Mouse (Mus musculus) left cerebral cortex, postnatal 4 days (tissue): ENCODE data around the gene Adipor2. TPM values are rescaled to one million over a fixed set of nuclear protein-coding genes. Genes with fewer than 3 reads are reported as not detected.
A peak's percentile ranks its signal among the peaks of the same experiment; 100 is the strongest.

ENCODE experiments used
- DNase-seq: peaks from one replicate; pipeline ENCODE4 v3.0.0-alpha.2; 2022
- intact Hi-C: fragments of 180-260 bp; cut with DNase I; formaldehyde crosslinking; loops from one replicate; pipeline ENCODE4 v1.15.1; 2025
- total RNA-seq, 2 experiments: library from RNA; stranded (reverse); gene quantifications; 2 replicates each; pipeline ENCODE4 v1.2.3; 2021

Gene Adipor2
- total RNA-seq, 2 experiments from 2014 or later: 39.5 to 40.2 TPM

DNA sequence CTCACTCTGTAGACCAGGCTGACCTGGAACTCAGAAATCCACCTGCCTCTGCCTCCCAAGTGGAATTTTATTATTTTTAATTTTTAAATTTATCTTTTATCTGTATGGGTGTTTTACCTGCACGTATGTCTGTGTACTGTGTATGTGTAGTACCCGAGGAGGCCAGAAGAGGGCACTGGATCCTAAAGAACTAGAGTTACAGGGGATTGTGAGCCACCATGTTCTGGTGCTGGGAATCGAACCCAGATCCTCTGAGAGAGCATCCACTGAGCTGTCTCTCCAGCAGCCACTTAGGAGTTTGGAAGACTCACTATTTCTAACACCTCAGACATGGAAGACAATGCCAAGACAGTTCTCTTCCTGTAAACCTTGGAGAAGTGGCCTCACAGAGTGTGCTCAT, 11.1 kb upstream of the Adipor2 start:
- intact Hi-C loops: no loop called here
- DNase-seq: no peak

DNA sequence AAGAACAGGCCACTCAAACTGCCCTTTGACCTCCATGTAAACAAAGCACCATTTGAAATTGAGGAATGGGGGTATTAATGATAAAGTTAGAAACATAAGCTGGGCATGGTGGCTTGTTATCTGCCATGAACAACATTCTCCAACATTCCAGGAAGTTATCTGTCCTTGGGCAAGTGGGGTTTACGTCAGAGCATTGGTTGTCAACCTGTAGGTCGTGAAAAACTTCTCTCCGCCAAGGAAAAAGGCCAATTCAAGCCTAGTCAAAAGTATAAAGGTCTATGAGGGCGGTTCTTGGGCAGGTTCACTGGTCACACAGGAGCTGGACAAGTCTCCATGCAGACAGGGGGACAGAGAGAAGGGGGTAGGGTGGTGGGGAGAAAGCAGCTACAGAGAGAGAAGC, 3.5 kb upstream of the Adipor2 start:
- intact Hi-C loops: no loop called here
- DNase-seq: no peak

DNA sequence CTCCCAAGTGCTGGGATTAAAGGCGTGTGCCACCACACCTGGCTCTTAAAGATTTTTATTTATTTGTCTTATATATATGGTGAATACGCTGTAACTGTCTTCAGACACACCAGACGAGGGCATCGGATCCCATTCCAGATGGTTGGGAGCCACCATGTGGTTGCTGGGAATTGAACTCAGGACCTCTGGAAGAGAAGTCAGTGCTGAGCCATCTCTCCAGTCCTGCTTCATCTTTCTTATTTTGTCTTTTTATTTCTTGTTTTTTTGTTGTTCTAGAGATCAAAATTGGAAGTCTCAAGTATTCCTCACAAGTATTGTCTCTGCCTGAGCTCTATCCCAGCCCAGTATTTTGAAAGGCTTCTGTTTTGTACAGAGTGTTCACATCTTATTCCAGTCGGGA, 2.9 kb upstream of the Adipor2 start:
- intact Hi-C loops: no loop called here
- DNase-seq: no peak

DNA sequence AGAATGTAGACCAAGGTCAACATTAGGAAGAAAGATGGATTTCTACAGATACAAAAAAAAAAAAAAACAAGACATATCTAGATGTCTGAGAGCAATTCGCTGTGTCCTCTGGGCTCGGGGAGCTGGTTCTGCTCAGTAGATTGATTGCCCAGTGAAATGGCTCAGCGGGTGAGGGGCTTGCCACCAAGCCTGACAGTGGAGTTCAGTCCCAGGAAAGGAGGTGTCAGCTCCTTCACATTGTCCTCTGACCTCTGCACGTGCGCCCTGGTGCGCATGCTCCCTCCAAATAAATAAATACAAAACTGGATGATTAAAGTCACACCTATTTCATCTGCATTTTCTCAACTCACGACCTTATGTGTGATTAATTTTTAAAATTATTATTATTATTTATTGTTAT, 1.9 kb upstream of the Adipor2 start:
- DNase-seq: no peak
- intact Hi-C loops: no loop called here

DNA sequence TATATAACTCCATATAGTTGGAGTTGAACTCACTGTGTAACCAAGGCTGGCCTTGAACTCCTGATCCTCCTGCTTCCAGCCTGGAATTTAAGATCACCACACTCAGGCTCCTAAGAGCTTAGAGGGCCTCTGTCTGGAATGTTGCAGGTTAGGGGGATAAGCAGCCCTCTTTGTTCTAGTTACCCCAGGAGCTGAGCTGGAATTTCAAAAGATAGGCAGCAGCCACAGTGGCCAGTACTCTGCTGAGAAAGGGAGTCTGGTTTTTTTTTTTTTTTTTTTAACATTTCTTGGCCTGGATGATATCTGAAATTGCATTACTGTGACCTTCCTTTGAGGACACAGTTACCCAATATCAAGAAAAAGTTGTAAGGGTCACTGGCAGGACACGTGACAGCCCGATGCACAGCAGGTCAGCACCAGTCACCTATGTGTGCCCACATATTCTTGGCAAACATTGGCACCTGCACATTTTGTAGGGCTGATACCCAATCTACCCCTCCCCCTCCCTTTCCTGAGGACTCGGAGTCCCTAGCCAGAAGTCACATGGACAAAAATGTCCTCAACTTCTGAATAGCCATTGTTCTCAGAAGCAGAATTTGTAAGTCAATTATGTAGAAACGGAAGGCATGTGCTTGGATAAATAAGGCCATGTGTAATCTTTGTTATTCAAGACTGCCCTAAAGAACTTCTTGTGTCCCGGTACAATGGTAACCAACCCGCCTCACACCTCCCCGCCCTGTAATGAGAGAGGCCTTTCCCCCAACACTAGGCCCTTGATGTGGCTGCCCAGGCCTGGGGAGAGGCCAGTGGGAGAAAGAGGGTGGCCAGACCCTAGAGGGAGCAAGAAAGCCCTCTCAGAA, 1.1 kb upstream of the Adipor2 start:
- intact Hi-C loops: no loop called here
- no peak for DNase-seq

DNA sequence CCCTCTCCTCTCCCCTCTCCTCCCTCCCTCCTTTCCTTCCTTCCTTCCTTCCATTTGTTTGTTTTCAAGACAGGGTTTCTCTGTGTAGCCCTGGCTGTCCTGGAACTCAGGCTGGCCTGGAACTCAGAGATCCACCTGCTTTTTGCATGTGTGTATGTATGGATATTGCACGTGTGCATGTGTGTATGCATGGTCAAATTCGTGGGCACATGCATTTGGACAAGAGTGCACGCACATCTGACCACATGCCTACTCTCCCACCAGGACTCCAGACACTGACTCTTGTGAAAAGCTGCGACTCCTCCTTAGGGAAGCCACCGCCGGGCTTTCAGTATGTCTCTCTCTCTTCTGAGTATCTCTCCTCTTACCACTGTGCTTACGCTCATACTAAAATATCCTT, 317 bp upstream of the Adipor2 start:
- intact Hi-C loops: no loop called here
- DNase-seq: no peak

DNA sequence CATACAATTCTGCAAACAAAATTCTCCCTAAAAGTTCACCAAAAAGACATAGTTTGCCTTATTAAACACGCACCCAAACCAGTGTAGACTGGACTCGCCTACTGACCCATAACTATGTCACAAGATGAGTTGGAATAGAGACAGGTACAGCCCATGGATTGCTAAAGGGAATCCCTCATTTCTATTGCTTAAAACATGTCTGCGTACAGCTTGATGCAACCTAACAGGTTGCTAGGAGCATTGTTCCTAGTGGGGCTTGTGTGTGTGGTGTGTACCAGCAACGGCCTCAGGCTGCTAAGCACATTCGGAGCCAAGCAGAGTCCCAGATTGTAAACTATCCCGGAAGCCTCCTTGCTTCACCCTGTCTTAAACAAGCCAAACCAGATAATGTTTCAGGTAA, 861 bp downstream of the Adipor2 start:
- no peak for DNase-seq
- intact Hi-C loops: no loop called here

DNA sequence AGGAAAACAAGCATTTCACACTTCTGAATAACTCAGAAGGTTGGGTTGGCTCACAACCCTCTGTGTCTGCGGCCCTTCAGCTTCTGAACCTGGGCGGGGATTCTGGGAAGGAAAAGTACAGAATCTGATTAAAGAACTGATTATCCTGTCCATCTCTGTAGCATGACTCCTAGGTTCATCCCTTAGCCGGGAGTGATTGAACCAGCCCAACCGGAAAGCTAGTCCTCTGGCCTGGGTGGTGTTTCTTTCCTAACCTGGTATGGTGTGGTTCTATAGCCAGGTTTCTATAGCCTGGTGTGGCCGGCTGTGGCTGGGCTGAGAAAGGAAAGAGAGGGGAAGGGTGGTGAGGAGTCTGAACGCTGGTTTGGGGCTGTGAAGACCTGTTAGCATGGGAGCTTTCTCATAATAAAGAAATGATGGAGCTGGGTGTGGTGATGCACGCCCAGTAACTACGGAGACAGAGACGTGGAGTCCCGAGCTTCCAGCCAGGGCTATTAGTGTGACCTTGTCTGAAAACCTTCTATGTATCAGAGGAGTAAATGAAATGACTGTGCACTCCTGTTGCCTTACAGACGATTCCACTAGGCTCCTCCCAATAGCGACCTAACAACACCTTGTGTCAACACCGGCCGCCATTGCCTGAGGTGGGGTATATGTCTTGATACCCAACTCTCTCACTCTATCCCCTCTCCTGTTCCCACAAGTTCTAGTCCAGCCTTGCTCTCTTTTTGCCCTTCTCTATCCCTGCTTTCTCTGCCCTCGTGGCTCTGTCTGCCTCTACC, 3.1 kb downstream of the Adipor2 start:
- DNase-seq: no peak
- intact Hi-C loops: no loop called here

DNA sequence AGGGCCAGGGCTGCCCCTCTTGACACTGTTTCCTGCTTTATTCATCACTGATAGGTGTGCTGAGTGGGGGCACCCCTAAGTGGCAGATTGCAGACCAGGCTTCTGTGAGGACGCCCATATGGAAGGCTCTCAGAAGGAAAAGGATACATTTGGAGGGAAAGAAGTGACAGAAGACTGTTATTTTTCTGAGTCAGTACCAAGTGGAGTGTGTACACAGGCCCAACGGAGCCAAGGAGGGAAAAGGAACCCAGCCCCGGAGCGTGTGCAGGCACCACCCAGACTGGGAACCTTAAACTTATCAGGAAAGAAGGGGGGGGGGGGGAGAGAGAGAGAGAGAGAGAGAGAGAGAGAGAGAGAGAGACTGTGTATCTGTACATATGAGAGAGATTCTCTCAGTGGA, 4.9 kb downstream of the Adipor2 start:
- no peak for DNase-seq

DNA sequence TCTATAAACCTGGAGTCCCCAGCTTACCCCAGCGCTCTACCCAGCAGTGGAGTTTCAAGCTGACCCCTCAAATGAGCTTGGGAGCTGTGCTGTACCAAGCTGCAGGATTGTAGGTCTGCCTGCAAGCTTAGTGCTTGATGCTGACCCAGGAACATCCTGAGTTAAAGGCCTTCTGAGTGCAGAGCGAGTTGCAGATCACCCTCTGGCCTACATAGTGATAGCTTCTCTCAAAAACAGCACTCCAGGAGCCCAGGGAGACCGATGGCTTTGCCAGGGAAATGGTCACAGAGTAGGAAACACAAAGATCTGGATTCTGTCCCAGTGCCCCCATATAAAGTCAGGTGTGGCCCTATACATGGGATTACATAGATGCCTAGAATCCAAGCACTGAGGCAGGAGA, 6.0 kb downstream of the Adipor2 start:
- DNase-seq: no peak
- intact Hi-C loops: no loop called here

More for the DNA sequence above, 4.9 kb downstream of the Adipor2 start:
- intact Hi-C loops: no loop called here

DNA sequence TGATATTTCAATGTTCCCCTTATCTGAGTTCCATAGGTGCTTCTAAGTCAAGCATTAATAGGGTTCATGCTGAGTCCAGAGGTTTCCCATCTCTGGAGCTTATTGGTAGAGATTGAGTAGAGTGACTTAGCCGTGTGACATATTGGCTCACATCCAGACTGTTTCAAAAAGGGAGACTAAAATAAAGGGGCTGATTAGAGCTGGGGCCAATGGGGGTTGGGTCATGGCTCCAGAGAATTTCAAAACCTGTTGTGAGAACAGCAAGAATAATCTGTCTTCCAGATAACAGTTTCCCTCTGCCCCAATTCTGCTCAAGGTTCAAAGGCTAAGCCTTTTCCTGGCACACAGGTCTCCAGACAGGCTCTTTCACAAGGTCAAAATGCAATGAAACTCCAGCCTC, 7.7 kb downstream of the Adipor2 start:
- intact Hi-C loops: no loop called here
- no peak for DNase-seq

DNA sequence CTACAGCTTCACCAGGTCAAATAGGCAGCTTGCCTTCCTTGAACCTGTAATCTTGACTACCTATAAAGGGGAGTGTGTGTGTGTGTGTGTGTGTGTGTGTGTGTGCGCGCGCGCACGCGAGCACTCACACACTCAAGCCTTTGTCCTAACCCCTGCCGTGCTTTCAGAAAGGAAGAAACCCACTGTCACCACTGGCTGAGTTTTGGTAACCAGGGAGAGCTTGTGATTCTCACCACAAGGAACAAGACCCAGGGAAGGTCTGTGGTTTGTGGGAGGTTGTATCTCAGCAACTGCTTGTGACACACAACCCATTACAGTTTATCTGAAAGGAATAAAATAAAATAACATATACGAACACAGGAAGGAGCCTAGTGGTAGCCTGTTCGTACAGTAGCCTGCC, 8.9 kb downstream of the Adipor2 start:
- DNase-seq: no peak
- intact Hi-C loops: no loop called here

DNA sequence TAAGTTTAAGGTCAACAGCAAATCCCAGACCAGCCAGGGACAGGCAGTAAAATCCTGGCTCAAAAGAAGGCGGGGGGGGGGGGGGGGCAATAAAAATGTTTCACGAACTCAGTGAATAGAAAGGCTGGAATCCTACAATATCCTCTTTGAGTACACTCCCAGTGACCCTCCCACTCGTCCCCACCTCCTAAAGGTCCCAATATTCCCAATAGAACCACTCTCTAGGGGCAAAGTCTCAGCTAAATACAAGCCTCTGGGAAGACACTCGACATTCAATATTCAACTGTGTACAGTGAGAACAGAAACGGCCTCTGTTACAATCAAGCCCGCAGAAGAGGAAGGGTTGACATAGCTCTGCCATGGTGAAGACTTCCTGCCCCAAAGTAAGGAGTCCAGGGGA, 9.7 kb downstream of the Adipor2 start:
- intact Hi-C loops: no loop called here
- DNase-seq: no peak

DNA sequence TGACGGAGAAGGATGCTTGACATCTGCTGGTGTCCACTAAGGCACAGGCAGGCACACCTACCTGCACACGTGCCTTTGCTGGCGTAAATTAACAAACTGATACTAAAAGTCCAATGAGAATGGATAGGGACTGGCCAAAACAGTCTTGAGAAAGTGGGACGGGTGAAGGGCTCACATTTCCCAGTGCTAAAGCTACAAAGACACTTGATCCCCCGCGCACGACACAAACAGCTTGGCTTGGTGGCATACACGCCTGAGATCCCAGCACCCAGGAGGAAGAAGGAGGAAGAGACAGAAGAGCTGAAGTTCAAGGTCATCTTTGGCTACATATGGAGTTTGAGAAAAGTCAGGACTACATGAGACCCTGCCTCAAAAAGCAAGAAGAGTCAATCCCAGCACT, 11.0 kb downstream of the Adipor2 start:
- DNase-seq: no peak
- intact Hi-C loops: no loop called here

DNA sequence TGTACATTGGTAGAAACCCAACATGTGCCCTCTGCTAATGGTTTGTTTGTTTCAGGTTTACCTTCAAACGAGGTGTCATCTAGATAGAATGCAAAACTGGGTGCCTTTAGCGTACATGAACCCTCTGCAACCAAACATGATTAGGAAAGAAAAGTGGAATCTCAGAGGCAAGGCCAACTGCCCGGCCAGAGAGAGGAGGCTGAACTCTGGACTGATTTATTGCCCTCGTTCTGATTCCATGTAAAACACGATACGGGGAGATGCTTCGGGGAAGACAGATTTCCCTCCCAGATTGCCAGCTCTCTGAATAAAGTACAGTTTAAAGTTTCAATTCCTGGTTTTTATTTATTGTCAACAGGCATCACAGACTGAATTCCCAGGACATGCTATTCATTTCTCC, 12.2 kb downstream of the Adipor2 start:
- intact Hi-C loops: no loop called here
- DNase-seq: no peak

DNA sequence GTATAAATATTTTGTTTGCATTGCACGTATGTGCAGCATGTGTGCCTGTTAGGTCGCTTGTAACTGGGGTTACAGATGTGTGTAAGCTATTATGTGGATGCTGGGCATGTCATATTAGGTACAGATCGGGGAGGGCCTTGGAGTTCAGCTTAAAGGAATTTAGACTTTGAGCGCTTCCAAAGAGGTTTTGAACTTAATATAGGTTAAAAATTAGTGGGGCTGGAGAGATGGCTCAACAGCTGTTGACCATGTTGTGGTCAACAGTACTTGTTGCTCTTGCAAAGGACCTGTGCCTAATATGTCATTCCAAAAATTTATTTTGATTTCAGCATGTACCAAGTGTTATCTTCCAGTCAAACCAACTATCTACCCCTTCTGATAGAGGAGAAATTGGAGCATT, 12.7 kb downstream of the Adipor2 start:
- no peak for DNase-seq
- intact Hi-C loops: no loop called here

DNA sequence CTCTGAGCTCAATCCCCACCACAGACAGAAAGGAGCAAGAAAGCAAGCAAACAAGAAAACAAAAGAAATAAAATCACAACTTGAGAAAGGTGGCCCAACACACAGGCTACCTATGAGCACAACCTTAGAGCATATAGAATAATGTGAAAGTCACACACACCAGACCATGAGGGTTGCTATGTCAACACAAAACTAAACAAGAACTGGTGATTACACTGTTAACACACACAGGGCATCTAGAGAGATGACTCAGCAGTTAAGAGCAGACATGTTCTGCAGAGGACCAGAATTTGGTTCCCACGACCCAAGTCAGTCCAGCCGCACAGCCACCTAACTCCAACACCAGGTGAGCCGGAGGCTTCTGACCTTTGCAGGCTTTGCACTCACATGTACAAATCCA, 14.5 kb downstream of the Adipor2 start:
- intact Hi-C loops: no loop called here
- DNase-seq: no peak

DNA sequence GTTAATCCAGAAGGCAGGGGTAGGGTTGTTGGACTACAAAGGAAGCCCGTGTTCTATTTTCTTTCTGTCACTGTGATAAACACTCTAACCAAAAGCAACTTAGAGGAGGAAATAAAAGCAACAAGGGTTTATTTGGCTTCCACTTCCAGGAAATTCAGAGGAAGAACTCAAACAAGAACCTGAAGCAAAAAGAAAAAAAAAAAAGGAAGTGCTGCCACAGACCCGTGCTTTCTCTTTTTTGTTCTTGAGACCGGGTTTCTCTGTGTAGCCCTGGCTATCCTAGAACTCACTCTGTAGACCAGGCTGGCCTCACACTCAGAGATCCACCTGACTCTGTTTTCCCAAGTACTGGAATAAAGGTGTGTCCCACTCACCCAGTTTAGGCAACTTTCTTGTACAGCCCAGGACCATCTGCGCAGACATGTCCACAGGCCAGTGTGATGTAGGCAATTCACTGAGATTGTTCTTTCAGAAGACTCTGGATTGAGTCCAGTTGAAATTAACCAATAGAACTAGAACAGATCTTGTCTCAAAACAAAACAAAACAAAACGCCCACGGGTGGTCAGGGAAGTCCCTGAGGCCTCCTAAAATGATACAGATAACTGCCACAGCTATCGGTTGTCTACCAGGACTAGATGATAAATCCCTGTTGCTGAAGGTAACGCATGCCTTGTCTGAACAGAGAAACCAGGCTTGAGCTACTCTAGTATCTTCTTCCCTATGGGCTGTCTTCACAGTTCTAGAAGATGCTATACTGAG, 15.8 kb downstream of the Adipor2 start:
- DNase-seq: no peak
- intact Hi-C loops: no loop called here

DNA sequence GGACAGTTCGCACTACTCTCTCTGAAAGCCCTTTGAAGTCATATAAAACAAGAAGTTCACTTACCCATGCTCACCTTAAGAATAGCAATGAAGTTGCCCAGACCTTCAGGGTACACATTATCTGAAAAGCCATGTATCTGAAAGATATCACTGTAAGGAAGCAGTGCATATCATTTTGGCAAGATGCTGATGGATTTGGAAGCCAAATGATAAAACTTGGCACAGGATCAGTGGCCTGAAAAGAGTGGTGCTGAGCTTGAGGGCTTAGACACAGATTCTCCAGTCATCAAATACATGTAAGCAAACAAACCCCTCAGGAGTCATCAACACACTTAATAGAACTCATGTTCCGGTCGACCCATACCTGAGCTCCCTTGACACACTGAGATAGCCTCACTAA, 16.9 kb downstream of the Adipor2 start:
- no peak for DNase-seq
- intact Hi-C loops: no loop called here

DNA sequence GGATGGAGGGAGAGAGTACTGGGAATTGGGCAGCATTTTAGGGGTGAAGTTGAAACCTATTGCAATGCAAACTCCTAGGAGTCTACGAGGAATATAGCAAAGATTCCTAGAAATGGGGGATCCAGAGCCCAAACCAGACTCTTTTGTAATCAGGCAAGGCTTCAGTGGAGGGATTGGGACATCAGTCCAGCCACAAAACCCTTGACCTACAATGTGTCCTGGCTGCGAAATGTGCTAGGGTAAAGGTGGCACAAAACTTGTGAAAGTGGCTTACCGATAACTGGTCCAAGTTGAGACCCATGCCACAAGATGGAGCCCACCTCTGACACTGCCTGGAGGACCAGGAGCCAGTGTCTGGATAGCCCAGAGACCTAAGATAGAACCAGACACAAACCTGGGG, 18.1 kb downstream of the Adipor2 start:
- intact Hi-C loops: no loop called here
- DNase-seq: no peak

DNA sequence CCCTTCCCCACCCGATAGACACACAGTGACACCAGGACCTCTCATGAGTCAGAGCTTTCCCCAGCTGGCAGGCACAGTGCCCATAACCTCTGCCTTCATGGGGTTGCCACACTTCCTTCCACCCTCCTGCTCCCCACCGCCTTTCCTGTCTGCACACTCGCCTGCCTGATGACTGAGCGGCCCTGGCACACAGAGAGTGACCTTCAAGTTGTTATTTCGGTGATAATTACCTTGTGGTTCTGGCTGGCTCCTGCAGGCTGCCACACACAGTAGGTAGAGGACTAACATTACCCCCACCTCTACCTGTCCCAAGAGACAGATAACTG, 21.2 kb downstream of the Adipor2 start:
- DNase-seq: peak; percentile 6
- intact Hi-C loops: no loop called here
